8 mouse cellular contexts compared by ENCODE assay signal in genomic region chr5:106695141-106695540, GRCm38 (mm10). TPM values are rescaled to one million over a fixed set of nuclear protein-coding genes. Genes with fewer than 3 reads are reported as not detected.
A peak's percentile ranks its signal among the peaks of the same experiment; 100 is the strongest.
DNase-seq lines count a peak whose midpoint lies in the region; ATAC-seq and TF ChIP-seq lines count a peak whose summit lies in the region.

No protein-coding gene starts in this region.

- TF ChIP-seq POLR2A in thymus, adult 2 months (IDR thresholded peaks at IDR 0.05; ENCODE audit: control insufficient read depth, extremely low read depth, insufficient read depth, low read length, poor library complexity): no peak

- no peak for DNase-seq in thymus, adult 2 months
- no peak for DNase-seq in thymus, postnatal 36 days
- DNase-seq in liver, embryonic 11.5 days (ENCODE audit: low spot score): no peak
- DNase-seq in stomach, postnatal 0 days (ENCODE audit: low spot score): no peak
- DNase-seq in T-cell, adult 2 months (ENCODE audit: low spot score): no peak
- no peak for DNase-seq in right cerebral cortex, postnatal 36 days (ENCODE audit: low spot score in 2 of 2)

- peaks cover 45% of the 10 kb centered on the region for H3K36me3 ChIP-seq in erythroblast, embryonic 14.5 days (ENCODE audit: control insufficient read depth)
- 0 out of 2 replicates have a peak, but pooled peaks cover 5% of the 10 kb centered on the region for H3K36me3 ChIP-seq in thymus, adult 2 months (ENCODE audit: control insufficient read depth, insufficient read depth, low read length)
- 0 out of 2 replicates have a peak, but pooled peaks cover 2% of the 10 kb centered on the region for H3K36me3 ChIP-seq in liver, embryonic 11.5 days (ENCODE audit: control insufficient read depth, insufficient read depth, low read length)
- no peaks in the 10 kb centered on the region for H3K36me3 ChIP-seq in stomach, postnatal 0 days (ENCODE audit: control insufficient read depth, insufficient read depth, low read length)

- ATAC-seq in erythroblast, adult 5-6 weeks (replicated peaks; ENCODE audit: low FRiP score, poor library complexity, severe bottlenecking): no peak
- no peak for ATAC-seq in liver, embryonic 11.5 days (replicated peaks; ENCODE audit: low FRiP score)
- ATAC-seq in stomach, postnatal 0 days (ENCODE audit: low FRiP score, low TSS enrichment): no peak

- H3K27ac ChIP-seq in thymus, adult 2 months (ENCODE audit: control insufficient read depth, insufficient read depth, low read length): no peak overlapping the region
- H3K27ac ChIP-seq in liver, embryonic 11.5 days (ENCODE audit: low read depth, low read length): peak overlapping the region; percentile 99
- H3K27ac ChIP-seq in stomach, postnatal 0 days (replicated peaks): no peak overlapping the region; the same call in 1 of the 2 replicates

- WGBS in thymus, adult 2 months: 42% methylated on average over 9 of the region's 9 CpGs
- WGBS in liver, embryonic 11.5 days: 46% methylated on average over 9 of the region's 9 CpGs
- 26% methylated on average over 9 of the region's 9 CpGs for WGBS in stomach, postnatal 0 days

- TF ChIP-seq CTCF in thymus, adult 2 months (IDR thresholded peaks at IDR 0.05; ENCODE audit: borderline replicate concordance, control insufficient read depth, extremely low read depth, insufficient read depth, low read length, poor library complexity): no peak
- TF ChIP-seq CTCF in stomach, postnatal 0 days (IDR thresholded peaks at IDR 0.05; ENCODE audit: low read depth): no peak

- H3K4me3 ChIP-seq in erythroblast, embryonic 14.5 days (replicated peaks): peak overlapping the region; percentile 90
- peak overlapping the region; percentile 72 for H3K4me3 ChIP-seq in thymus, adult 2 months (ENCODE audit: control insufficient read depth, insufficient read depth, low read length)
- peak overlapping the region; percentile 89 for H3K4me3 ChIP-seq in liver, embryonic 11.5 days (ENCODE audit: low read depth, low read length)
- peak overlapping the region; percentile 79 for H3K4me3 ChIP-seq in stomach, postnatal 0 days (ENCODE audit: low read depth, low read length)

- peak overlapping the region; percentile 92 for H3K4me2 ChIP-seq in liver, embryonic 11.5 days
- peak overlapping the region; percentile 71 for H3K4me2 ChIP-seq in stomach, postnatal 0 days (replicated peaks; ENCODE audit: low read depth)

- no peak for TF ChIP-seq EP300 in stomach, postnatal 0 days (optimal IDR thresholded peaks at IDR 0.05)

- H3K9me3 ChIP-seq in erythroblast, embryonic 14.5 days (ENCODE audit: control insufficient read depth, low read length): no peaks in the 10 kb centered on the region
- no peaks in the 10 kb centered on the region for H3K9me3 ChIP-seq in liver, embryonic 11.5 days (ENCODE audit: control insufficient read depth, low read length)
- no peaks in the 10 kb centered on the region for H3K9me3 ChIP-seq in stomach, postnatal 0 days (ENCODE audit: control insufficient read depth, low read length)

- H3K4me1 ChIP-seq in erythroblast, embryonic 14.5 days (ENCODE audit: control insufficient read depth): peaks cover 50% of the 10 kb centered on the region
- peaks cover 8% of the 10 kb centered on the region; the same call in 1 of the 2 replicates for H3K4me1 ChIP-seq in thymus, adult 2 months (replicated peaks; ENCODE audit: control insufficient read depth, insufficient read depth, low read length)
- peaks cover 17% of the 10 kb centered on the region for H3K4me1 ChIP-seq in liver, embryonic 11.5 days (replicated peaks; ENCODE audit: control insufficient read depth, insufficient read depth, low read length)
- no peaks in the 10 kb centered on the region for H3K4me1 ChIP-seq in stomach, postnatal 0 days (replicated peaks; ENCODE audit: control insufficient read depth, insufficient read depth)

- no peaks in the 10 kb centered on the region for H3K27me3 ChIP-seq in erythroblast, embryonic 14.5 days (ENCODE audit: control insufficient read depth)
- H3K27me3 ChIP-seq in thymus, adult 2 months (ENCODE audit: control insufficient read depth, insufficient read depth, low read length): no peaks in the 10 kb centered on the region
- H3K27me3 ChIP-seq in liver, embryonic 11.5 days (replicated peaks; ENCODE audit: control insufficient read depth, insufficient read depth, low read length): no peaks in the 10 kb centered on the region
- H3K27me3 ChIP-seq in stomach, postnatal 0 days (ENCODE audit: control insufficient read depth, insufficient read depth, low read length): no peaks in the 10 kb centered on the region

- peak overlapping the region; percentile 98 for H3K9ac ChIP-seq in liver, embryonic 11.5 days (ENCODE audit: low read depth, low read length)
- peak overlapping the region; percentile 95; the same call in 1 of the 2 replicates for H3K9ac ChIP-seq in stomach, postnatal 0 days (ENCODE audit: low read length)

RNA-seq across cellular contexts. Expression of gene Zfp644, which starts 1.9 kb away (rescaled TPM):
- polyA plus RNA-seq in erythroblast, embryonic 14.5 days (2012): 4.2 and 7.4 TPM in 2 replicates
- 48.7 and 51.7 TPM in 2 replicates for total RNA-seq in erythroblast, adult 5-6 weeks (2015; ENCODE audit: low replicate concordance)
- 62.7 and 68.0 TPM in 2 replicates for total RNA-seq in erythroblast, adult 5-6 weeks (2017; ENCODE audit: low replicate concordance)
- 23.9 and 32.0 TPM in 2 replicates for polyA plus RNA-seq in thymus, adult 2 months (2012; rRNA removed)
- 36.6 and 44.4 TPM in 2 replicates for polyA plus RNA-seq in liver, embryonic 11.5 days (2014; fragmentation: Nextera tagmentation; extraction: Ambion mirVana)
- 34.1 and 37.6 TPM in 2 replicates for polyA plus RNA-seq in stomach, postnatal 0 days (2015; fragmentation: Nextera tagmentation; extraction: Ambion mirVana)
